In the genomic region with DNA sequence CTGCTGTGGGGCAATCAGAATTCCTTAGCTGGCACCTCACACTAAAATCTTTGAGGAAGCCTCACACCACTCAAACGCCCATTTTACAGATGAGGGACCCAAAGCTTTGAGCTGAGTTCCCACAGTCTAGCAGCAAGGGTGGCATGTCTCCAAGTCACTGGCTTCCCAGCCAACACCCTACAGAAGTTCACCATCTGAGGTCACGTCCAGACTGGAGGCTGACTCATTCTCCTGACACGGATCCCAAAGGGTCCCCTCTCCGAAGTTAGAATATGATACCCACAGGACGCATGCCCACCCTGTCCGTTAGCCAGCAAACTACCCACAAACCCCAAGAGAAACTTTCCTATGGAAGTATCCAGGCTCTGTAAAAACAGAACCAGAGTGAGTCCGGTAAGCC, we compare ENCODE assay signal across 16 mouse cellular contexts. TPM values are rescaled to one million over a fixed set of nuclear protein-coding genes. Genes with fewer than 3 reads are reported as not detected.
DNase-seq lines count a peak whose midpoint lies in the region; ATAC-seq and TF ChIP-seq lines count a peak whose summit lies in the region.
"Had no signal": no experiment of that assay in that cellular context is flagged by ENCODE, and none has a peak within 500 bp of the region (broad histone marks: within the 10 kb centered on the region; RNA-seq: fewer than 3 reads in every experiment).

No protein-coding gene starts in this region.

- TF ChIP-seq CTCF in gastrocnemius, adult 2 months (IDR thresholded peaks at IDR 0.05): no peak

- H3K9me3 ChIP-seq in limb, embryonic 13.5 days: no peaks in the 10 kb centered on the region
- H3K9me3 ChIP-seq in limb, embryonic 10.5 days (replicated peaks): no peaks in the 10 kb centered on the region
- no peaks in the 10 kb centered on the region for H3K9me3 ChIP-seq in forebrain, embryonic 10.5 days
- H3K9me3 ChIP-seq in hindbrain, embryonic 12.5 days (replicated peaks): no peaks in the 10 kb centered on the region
- H3K9me3 ChIP-seq: liver, embryonic 12.5 days; stomach, embryonic 15.5 days had no signal

- no peak for ATAC-seq in limb, embryonic 13.5 days (ENCODE audit: low FRiP score, low read depth)
- no peak for ATAC-seq in hindbrain, embryonic 12.5 days (ENCODE audit: low FRiP score)
- ATAC-seq: liver, embryonic 12.5 days had no signal

- H3K4me2 ChIP-seq in limb, embryonic 13.5 days (replicated peaks): no peak overlapping the region
- H3K4me2 ChIP-seq in hindbrain, embryonic 12.5 days (replicated peaks): no peak overlapping the region
- H3K4me2 ChIP-seq: liver, embryonic 12.5 days; midbrain, embryonic 11.5 days; stomach, embryonic 15.5 days had no signal

- H3K36me3 ChIP-seq in limb, embryonic 13.5 days: peaks cover 29% of the 10 kb centered on the region
- H3K36me3 ChIP-seq in limb, embryonic 10.5 days: peaks cover 84% of the 10 kb centered on the region
- no peaks in the 10 kb centered on the region for H3K36me3 ChIP-seq in forebrain, embryonic 10.5 days (replicated peaks)
- no peaks in the 10 kb centered on the region for H3K36me3 ChIP-seq in hindbrain, embryonic 12.5 days
- H3K36me3 ChIP-seq: stomach, embryonic 15.5 days had no signal

- DNase-seq in gastrocnemius, adult 2 months: peak; percentile 51
- DNase-seq in gastrocnemius, postnatal 36 days: no peak
- no peak for DNase-seq in limb, embryonic 10.5 days (ENCODE audit: low spot score)
- peak; percentile 57 for DNase-seq in lung, postnatal 36 days
- no peak for DNase-seq in forebrain, embryonic 10.5 days (ENCODE audit: extremely low spot score, low spot score)
- DNase-seq: adrenal gland, postnatal 10 days; cerebellum, adult 9-10 months; embryo, embryonic 11 days; retina, postnatal 1 day; thymus, postnatal 4 days had no signal

- peaks cover 73% of the 10 kb centered on the region for H3K4me1 ChIP-seq in limb, embryonic 13.5 days
- H3K4me1 ChIP-seq in limb, embryonic 10.5 days: peaks cover 37% of the 10 kb centered on the region
- H3K4me1 ChIP-seq in brown adipose tissue, adult 24 weeks (ENCODE audit: control insufficient read depth, insufficient read depth, insufficient read length, low read length): peaks cover 35% of the 10 kb centered on the region
- H3K4me1 ChIP-seq in forebrain, embryonic 10.5 days: peaks cover 42% of the 10 kb centered on the region
- H3K4me1 ChIP-seq in hindbrain, embryonic 12.5 days: peaks cover 40% of the 10 kb centered on the region

- no peaks in the 10 kb centered on the region for H3K27me3 ChIP-seq in limb, embryonic 13.5 days
- no peaks in the 10 kb centered on the region for H3K27me3 ChIP-seq in limb, embryonic 10.5 days (ENCODE audit: low read depth, poor library complexity, severe bottlenecking)
- H3K27me3 ChIP-seq in forebrain, embryonic 10.5 days (ENCODE audit: poor library complexity, severe bottlenecking): peaks cover 8% of the 10 kb centered on the region; the same call in 1 of the 2 replicates
- no peaks in the 10 kb centered on the region for H3K27me3 ChIP-seq in hindbrain, embryonic 12.5 days
- H3K27me3 ChIP-seq: liver, embryonic 12.5 days; stomach, embryonic 15.5 days had no signal

- WGBS in limb, embryonic 13.5 days: 85% methylated on average over 7 of the region's 7 CpGs
- WGBS in limb, embryonic 10.5 days: 89% methylated on average over 7 of the region's 7 CpGs
- 93% methylated on average over 7 of the region's 7 CpGs for WGBS in forebrain, embryonic 10.5 days
- WGBS in hindbrain, embryonic 12.5 days: 87% methylated on average over 7 of the region's 7 CpGs

- no peak overlapping the region for H3K4me3 ChIP-seq in gastrocnemius, adult 2 months
- H3K4me3 ChIP-seq in limb, embryonic 13.5 days: no peak overlapping the region
- no peak overlapping the region for H3K4me3 ChIP-seq in limb, embryonic 10.5 days
- H3K4me3 ChIP-seq in brown adipose tissue, adult 24 weeks (ENCODE audit: insufficient read depth, low read depth, low read length): no peak overlapping the region
- H3K4me3 ChIP-seq in forebrain, embryonic 10.5 days: no peak overlapping the region
- no peak overlapping the region for H3K4me3 ChIP-seq in hindbrain, embryonic 12.5 days
- H3K4me3 ChIP-seq: liver, embryonic 12.5 days; stomach, embryonic 15.5 days had no signal

- intact Hi-C loops in gastrocnemius, adult 2 months (cut with DNase I): loop anchor here (5.0 kb wide), 1 partner anchor 110 kb away; a partner anchor contains a TSS
- intact Hi-C loops in gastrocnemius, postnatal 36 days (cut with DNase I): loop anchor here (10.0 kb wide), 1 partner anchor 197 kb away; no protein-coding TSS in a partner anchor

- peak overlapping the region; percentile 69 for H3K27ac ChIP-seq in gastrocnemius, adult 2 months
- H3K27ac ChIP-seq in limb, embryonic 13.5 days: peak overlapping the region; percentile 10; the same call in 1 of the 2 replicates
- no peak overlapping the region for H3K27ac ChIP-seq in limb, embryonic 10.5 days
- H3K27ac ChIP-seq in brown adipose tissue, adult 24 weeks (replicated peaks; ENCODE audit: low read depth, low read length): peak overlapping the region; percentile 24; the same call in 1 of the 2 replicates
- H3K27ac ChIP-seq in forebrain, embryonic 10.5 days: no peak overlapping the region
- no peak overlapping the region for H3K27ac ChIP-seq in hindbrain, embryonic 12.5 days
- H3K27ac ChIP-seq: liver, embryonic 12.5 days; stomach, embryonic 15.5 days had no signal

- H3K9ac ChIP-seq in limb, embryonic 13.5 days: no peak overlapping the region
- no peak overlapping the region for H3K9ac ChIP-seq in hindbrain, embryonic 12.5 days
- H3K9ac ChIP-seq: liver, embryonic 12.5 days; stomach, embryonic 15.5 days had no signal

RNA-seq across cellular contexts. Expression of a gene that starts 39.1 kb away (rescaled TPM):
- total RNA-seq in gastrocnemius, adult 2 months (2021): 10 to 100 TPM; 11.7 to 14.2 TPM
- 10 to 100 TPM; 11.6 to 14.2 TPM for total RNA-seq in gastrocnemius, postnatal 36 days (2021)
- 48.6 and 49.2 TPM in 2 replicates for polyA plus RNA-seq in limb, embryonic 13.5 days (2015; fragmentation: Nextera tagmentation; extraction: Ambion mirVana)
- polyA plus RNA-seq in limb, embryonic 10.5 days (2016; fragmentation: Nextera tagmentation; extraction: Ambion mirVana): 34.0 and 36.0 TPM in 2 replicates
- polyA plus RNA-seq in brown adipose tissue, adult 24 weeks (2012; ENCODE audit: insufficient read depth, insufficient read length, missing spikeins): 8.0 and 14.4 TPM in 2 replicates
- 13.1 and 14.5 TPM in 2 replicates for polyA plus RNA-seq in forebrain, embryonic 10.5 days (2016; fragmentation: Nextera tagmentation; extraction: Ambion mirVana)
- 20.9 and 23.6 TPM in 2 replicates for polyA plus RNA-seq in hindbrain, embryonic 12.5 days (2016; fragmentation: Nextera tagmentation; extraction: Ambion mirVana)

Comparison
In these comparisons a context has a peak if more than half of its experiments do, and no peak if none do; other contexts are left out.
1. DNase-seq: peak in gastrocnemius, adult 2 months (single experiment) and lung, postnatal 36 days (single experiment); none in gastrocnemius, postnatal 36 days (0 of 2), limb, embryonic 10.5 days (single experiment) and forebrain, embryonic 10.5 days (single experiment).
2. H3K27ac ChIP-seq: peak in gastrocnemius, adult 2 months (single experiment), limb, embryonic 13.5 days (single experiment) and brown adipose tissue, adult 24 weeks (single experiment); none in limb, embryonic 10.5 days (single experiment), forebrain, embryonic 10.5 days (single experiment) and hindbrain, embryonic 12.5 days (single experiment).